Mouse (Mus musculus) left cerebral cortex, adult 8-10 months (tissue): ENCODE measurements around the gene Nfix. TPM values are rescaled to one million over a fixed set of nuclear protein-coding genes. Genes with fewer than 3 reads are reported as not detected.
A peak's percentile ranks its signal among the peaks of the same experiment; 100 is the strongest.

Experiments
- DNase-seq, 2 experiments: peaks; one replicate each; pipeline ENCODE4 v3.0.0; 2022; ENCODE audit warnings: low spot score in 2 of 2
- total RNA-seq, 4 experiments: library from RNA; stranded (reverse); gene quantifications; 2 replicates each; pipeline ENCODE4 v1.2.4; 2022

The Nfix gene
- total RNA-seq, result 100 to 1,000 TPM; 352 to 438 (median 370) TPM

- DNase-seq, result peak in 1 of 2 experiments; percentile 58
Measured at GRCm38 (mm10) chr8:84799999-84800831, at the start of gene Nfix. TSS of gene Nfix (minus strand) at chr8:84800344.

GRCm38 (mm10) chr8:84847684-84848435 lies 47.7 kb upstream of the Nfix start:
- no peak for DNase-seq

- DNase-seq, result peak; percentile 95 to 100
Measured at GRCm38 (mm10) chr8:84846722-84847572, 46.8 kb upstream of the Nfix start, which contains the start of gene Calr. TSS of gene Calr (minus strand) at chr8:84846934.

- DNase-seq, result no peak
Measured at GRCm38 (mm10) chr8:84846094-84846721, 46.1 kb upstream of the Nfix start.

- DNase-seq, result no peak
Measured at GRCm38 (mm10) chr8:84845355-84846093, 45.4 kb upstream of the Nfix start.

- DNase-seq, result no peak
Measured at GRCm38 (mm10) chr8:84844397-84845070, 44.4 kb upstream of the Nfix start.

- no peak for DNase-seq
Measured at GRCm38 (mm10) chr8:84841514-84841913, 41.4 kb upstream of the Nfix start.

- DNase-seq, result peak; percentile 84 to 90
Measured at GRCm38 (mm10) chr8:84840248-84840999, 40.3 kb upstream of the Nfix start, which contains the start of gene Rad23a. TSS of gene Rad23a (minus strand) at chr8:84840665.

- no peak for DNase-seq
Measured at GRCm38 (mm10) chr8:84839875-84840247, 39.7 kb upstream of the Nfix start.

- no peak for DNase-seq
Measured at GRCm38 (mm10) chr8:84839411-84839810, 39.3 kb upstream of the Nfix start.

GRCm38 (mm10) chr8:84838513-84838912 lies 38.4 kb upstream of the Nfix start:
- no peak for DNase-seq

GRCm38 (mm10) chr8:84837912-84838470 lies 37.8 kb upstream of the Nfix start:
- no peak for DNase-seq

- no peak for DNase-seq
Measured at GRCm38 (mm10) chr8:84837149-84837911, 37.2 kb upstream of the Nfix start.

GRCm38 (mm10) chr8:84834866-84835855 lies 35.0 kb upstream of the Nfix start:
- DNase-seq, result peak in 1 of 2 experiments; percentile 74

- no peak for DNase-seq
Measured at GRCm38 (mm10) chr8:84834002-84834865, 34.1 kb upstream of the Nfix start.
